Mouse (Mus musculus): Measurements from ENCODE around the gene Gm11985. TPM values are rescaled to one million over a fixed set of nuclear protein-coding genes. Genes with fewer than 3 reads are reported as not detected.

The Gm11985 gene
- total RNA-seq, 2 experiments from 2014 or later: not detected

GRCm38 (mm10) chr11:7199736-7200392, 11.5 kb upstream of the Gm11985 start:
- peak; percentile 72 for DNase-seq

GRCm38 (mm10) chr11:7198481-7199256, 10.3 kb upstream of the Gm11985 start:
- no peak for DNase-seq

- no peak for DNase-seq
Observed at GRCm38 (mm10) chr11:7198006-7198405, 9.6 kb upstream of the Gm11985 start.

GRCm38 (mm10) chr11:7197491-7197941, 9.1 kb upstream of the Gm11985 start, which contains the start of gene Igfbp1:
Gene Igfbp1 (plus strand): TSS chr11:7197782.
- DNase-seq: no peak

- DNase-seq: no peak
Observed at GRCm38 (mm10) chr11:7195312-7195685, 6.9 kb upstream of the Gm11985 start.

GRCm38 (mm10) chr11:7194432-7195311, 6.3 kb upstream of the Gm11985 start:
- no peak for DNase-seq

- no peak for DNase-seq
Observed at GRCm38 (mm10) chr11:7193134-7193533, 4.8 kb upstream of the Gm11985 start.

GRCm38 (mm10) chr11:7192710-7193109, 4.3 kb upstream of the Gm11985 start:
- no peak for DNase-seq

- no peak for DNase-seq
Observed at GRCm38 (mm10) chr11:7187472-7187871, 897 bp downstream of the Gm11985 start.

GRCm38 (mm10) chr11:7184420-7184819, 3.9 kb downstream of the Gm11985 start:
- DNase-seq: no peak

- DNase-seq: no peak
Observed at GRCm38 (mm10) chr11:7182409-7183042, 5.8 kb downstream of the Gm11985 start.

GRCm38 (mm10) chr11:7179276-7179675, 9.1 kb downstream of the Gm11985 start:
- no peak for DNase-seq

- no peak for DNase-seq
Observed at GRCm38 (mm10) chr11:7178724-7179123, 9.6 kb downstream of the Gm11985 start.

GRCm38 (mm10) chr11:7173664-7174063, 14.7 kb downstream of the Gm11985 start:
- no peak for DNase-seq

GRCm38 (mm10) chr11:7169645-7170044, 18.7 kb downstream of the Gm11985 start:
- DNase-seq: peak; percentile 43

- no peak for DNase-seq
Observed at GRCm38 (mm10) chr11:7164416-7164815, 24.0 kb downstream of the Gm11985 start.

- DNase-seq: peak; percentile 51
Observed at GRCm38 (mm10) chr11:7161502-7162174, 26.7 kb downstream of the Gm11985 start.

- DNase-seq: no peak
Observed at GRCm38 (mm10) chr11:7160637-7161101, 27.7 kb downstream of the Gm11985 start.

GRCm38 (mm10) chr11:7160146-7160545, 28.2 kb downstream of the Gm11985 start:
- DNase-seq: no peak

- DNase-seq: no peak
Observed at GRCm38 (mm10) chr11:7158196-7158595, 30.2 kb downstream of the Gm11985 start.

- no peak for DNase-seq
Observed at GRCm38 (mm10) chr11:7156427-7156826, 31.9 kb downstream of the Gm11985 start.
